Mouse (Mus musculus) erythroblast, embryonic 14.5 days (primary cell): Measurements from ENCODE around the gene Tex46.

Source experiments
- GATA1 ChIP-seq: IDR thresholded peaks from 2 replicates; pipeline ENCODE4 v1.6.1; 2012; ENCODE audit warnings: low read length, inconsistent platforms, mixed read lengths
- TAL1 ChIP-seq: IDR thresholded peaks from 3 replicates; pipeline ENCODE4 v1.6.1; 2012; ENCODE audit warnings: low read length, inconsistent platforms, mixed read lengths

- no peak for TF ChIP-seq TAL1
- no peak for TF ChIP-seq GATA1
These were observed at the start of gene Tex46 for GRCm38 (mm10) chr4:136610387-136610856.
